Mouse (Mus musculus) midbrain, embryonic 16.5 days (tissue): ENCODE measurements at regions not wholly inside any gene's neighbourhood (a gene's known extent, or its start where the extent isn't known, plus 50 kb on each side); places are given as distances from the start of the nearest gene placed in this dataset.

ENCODE experiments used
- ATAC-seq: fragments of 200-750 bp; cut with Nextera tagmentation; 2 replicates; pipeline ENCODE4 v1.8.0; 2017; ENCODE audit warnings: moderate TSS enrichment
- H3K27ac ChIP-seq: fragments of 300-500 bp; sonication (generic); 2 replicates; pipeline ENCODE4 v1.5.1; 2014; ENCODE audit warnings: mild to moderate bottlenecking, low read length, mixed read lengths
- H3K27me3 ChIP-seq: fragments of 300-500 bp; sonication (generic); 2 replicates; pipeline ENCODE4 v1.6.1; 2014; ENCODE audit warnings: low read depth, low read length, mixed read lengths; ENCODE audit not compliant: control insufficient read depth, insufficient read depth
- H3K36me3 ChIP-seq: fragments of 300-500 bp; sonication (generic); 2 replicates; pipeline ENCODE4 v1.6.1; 2014; ENCODE audit warnings: mild to moderate bottlenecking, low read length, moderate library complexity, mixed read lengths; ENCODE audit not compliant: control insufficient read depth, insufficient read depth
- H3K4me1 ChIP-seq: fragments of 300-500 bp; sonication (generic); 2 replicates; pipeline ENCODE4 v1.6.1; 2014; ENCODE audit warnings: mild to moderate bottlenecking, low read length, mixed read lengths; ENCODE audit not compliant: control insufficient read depth, insufficient read depth
- H3K4me2 ChIP-seq: fragments of 300-500 bp; sonication (generic); 2 replicates; pipeline ENCODE4 v1.6.1; 2014; ENCODE audit warnings: mild to moderate bottlenecking, low read length, mixed read lengths
- H3K4me3 ChIP-seq: fragments of 300-500 bp; sonication (generic); 2 replicates; pipeline ENCODE4 v1.5.1; 2014; ENCODE audit warnings: low read depth, mild to moderate bottlenecking, low read length, moderate library complexity, mixed read lengths
- H3K9ac ChIP-seq: fragments of 300-500 bp; sonication (generic); 2 replicates; pipeline ENCODE4 v1.6.1; 2014; ENCODE audit warnings: low read depth, low read length, mixed read lengths
- H3K9me3 ChIP-seq: fragments of 300-500 bp; sonication (generic); replicated peaks from 2 replicates; pipeline ENCODE4 v1.6.1; 2014; ENCODE audit warnings: mild to moderate bottlenecking, low read length, mixed read lengths; ENCODE audit not compliant: control insufficient read depth, poor library complexity, severe bottlenecking
- WGBS: fragments of 180-500 bp; shearing (Covaris S2); extraction: QIAGEN DNeasy Blood & Tissue Kit; methylation state at CpG from one replicate; pipeline ENCODE4 v1.1.7; 2014; 5-methylcytosine and 5-hydroxymethylcytosine counted together

GRCm38 (mm10) chr2:172728240-172728821 is 178.9 kb downstream of the Tfap2c start:
- Histone ChIP-seq H3K9me3 (no peaks in the 10 kb centered on the region), H3K4me1 (peaks cover 8% of the 10 kb centered on the region), H3K27ac (no peak overlapping the region), H3K27me3 (peaks cover 42% of the 10 kb centered on the region), H3K9ac (peak overlapping the region; percentile 23; the same call in 1 of the 2 replicates), H3K4me2 (peak overlapping the region; percentile 68), H3K36me3 (no peaks in the 10 kb centered on the region), H3K4me3 (peak overlapping the region; percentile 34)
- WGBS, result under 1% methylated on average over 40 of the region's 53 CpGs
- ATAC-seq, result peak; percentile 82

- no peak overlapping the region for H3K4me2 ChIP-seq
- WGBS, result 52% methylated on average over 4 of the region's 4 CpGs
Measured at GRCm38 (mm10) chr2:172729151-172729550, 179.8 kb downstream of the Tfap2c start.

GRCm38 (mm10) chr2:172729741-172730140 is 180.3 kb downstream of the Tfap2c start:
- H3K4me2 ChIP-seq, result no peak overlapping the region
- no peak overlapping the region for H3K4me3 ChIP-seq
- no peak overlapping the region for H3K9ac ChIP-seq
- no peaks in the 10 kb centered on the region for H3K9me3 ChIP-seq
- no peaks in the 10 kb centered on the region for H3K36me3 ChIP-seq
- peaks cover 8% of the 10 kb centered on the region for H3K4me1 ChIP-seq
- WGBS, result 56% methylated on average over 9 of the region's 9 CpGs
- H3K27ac ChIP-seq, result no peak overlapping the region
- ATAC-seq, result no peak
- peaks cover 46% of the 10 kb centered on the region for H3K27me3 ChIP-seq

More at GRCm38 (mm10) chr2:172729151-172729550, 179.8 kb downstream of the Tfap2c start:
- H3K9me3 ChIP-seq, result no peaks in the 10 kb centered on the region
- H3K9ac ChIP-seq, result no peak overlapping the region
- no peaks in the 10 kb centered on the region for H3K36me3 ChIP-seq
- no peak for ATAC-seq
- no peak overlapping the region for H3K27ac ChIP-seq
- H3K4me1 ChIP-seq, result peaks cover 8% of the 10 kb centered on the region
- H3K4me3 ChIP-seq, result no peak overlapping the region
- peaks cover 44% of the 10 kb centered on the region for H3K27me3 ChIP-seq

GRCm38 (mm10) chr2:172731408-172731807 is 182.0 kb downstream of the Tfap2c start:
- H3K27me3 ChIP-seq, result peaks cover 50% of the 10 kb centered on the region
- no peaks in the 10 kb centered on the region for H3K36me3 ChIP-seq
- under 1% methylated on average over 18 of the region's 18 CpGs for WGBS

GRCm38 (mm10) chr2:172732453-172733210 is 183.2 kb downstream of the Tfap2c start:
- 6% methylated on average over 19 of the region's 19 CpGs for WGBS
- H3K36me3 ChIP-seq, result no peaks in the 10 kb centered on the region
- no peak overlapping the region for H3K4me3 ChIP-seq
- H3K4me2 ChIP-seq, result no peak overlapping the region
- no peaks in the 10 kb centered on the region for H3K9me3 ChIP-seq
- peaks cover 8% of the 10 kb centered on the region for H3K4me1 ChIP-seq
- no peak overlapping the region for H3K27ac ChIP-seq
- no peak overlapping the region for H3K9ac ChIP-seq
- no peak for ATAC-seq
- peaks cover 57% of the 10 kb centered on the region for H3K27me3 ChIP-seq

More at GRCm38 (mm10) chr2:172731408-172731807, 182.0 kb downstream of the Tfap2c start:
- Histone ChIP-seq H3K27ac (no peak overlapping the region), H3K4me1 (peaks cover 8% of the 10 kb centered on the region), H3K4me2 (peak overlapping the region; percentile 29), H3K4me3 (no peak overlapping the region), H3K9ac (no peak overlapping the region), H3K9me3 (no peaks in the 10 kb centered on the region)
- no peak for ATAC-seq

GRCm38 (mm10) chr2:172733403-172733995 is 184.1 kb downstream of the Tfap2c start:
- 8% methylated on average over 9 of the region's 9 CpGs for WGBS
- H3K4me3 ChIP-seq, result no peak overlapping the region
- H3K9me3 ChIP-seq, result no peaks in the 10 kb centered on the region
- H3K4me2 ChIP-seq, result no peak overlapping the region
- H3K9ac ChIP-seq, result no peak overlapping the region
- H3K4me1 ChIP-seq, result peaks cover 1% of the 10 kb centered on the region
- no peak overlapping the region for H3K27ac ChIP-seq
- H3K27me3 ChIP-seq, result peaks cover 64% of the 10 kb centered on the region
- ATAC-seq, result no peak
- H3K36me3 ChIP-seq, result no peaks in the 10 kb centered on the region

- Histone ChIP-seq H3K27ac (no peak overlapping the region), H3K4me1 (no peaks in the 10 kb centered on the region; the same call in 1 of the 2 replicates), H3K27me3 (peaks cover 67% of the 10 kb centered on the region), H3K4me3 (no peak overlapping the region), H3K36me3 (no peaks in the 10 kb centered on the region), H3K9me3 (no peaks in the 10 kb centered on the region), H3K9ac (no peak overlapping the region), H3K4me2 (no peak overlapping the region)
- 28% methylated on average over 6 of the region's 6 CpGs for WGBS
- ATAC-seq, result no peak
Measured at GRCm38 (mm10) chr2:172735621-172736020, 186.2 kb downstream of the Tfap2c start.

- H3K4me1 ChIP-seq, result no peaks in the 10 kb centered on the region
- H3K4me2 ChIP-seq, result no peak overlapping the region
- H3K27ac ChIP-seq, result no peak overlapping the region
- H3K36me3 ChIP-seq, result no peaks in the 10 kb centered on the region
- H3K27me3 ChIP-seq, result peaks cover 62% of the 10 kb centered on the region
- no peak overlapping the region for H3K9ac ChIP-seq
- ATAC-seq, result no peak
- WGBS, result 5% methylated on average over 11 of the region's 11 CpGs
- H3K4me3 ChIP-seq, result no peak overlapping the region
- no peaks in the 10 kb centered on the region for H3K9me3 ChIP-seq
Measured at GRCm38 (mm10) chr2:172739041-172739491, 189.7 kb downstream of the Tfap2c start.

- Histone ChIP-seq H3K4me3 (no peak overlapping the region), H3K27ac (no peak overlapping the region), H3K9ac (no peak overlapping the region), H3K4me1 (no peaks in the 10 kb centered on the region), H3K9me3 (no peaks in the 10 kb centered on the region), H3K36me3 (no peaks in the 10 kb centered on the region), H3K4me2 (no peak overlapping the region), H3K27me3 (peaks cover 59% of the 10 kb centered on the region)
- WGBS, result 10% methylated on average over 19 of the region's 19 CpGs
- no peak for ATAC-seq
Measured at GRCm38 (mm10) chr2:172739529-172739928, 190.1 kb downstream of the Tfap2c start.
